Mouse (Mus musculus): Measurements from ENCODE around the gene Tspan33. TPM values are rescaled to one million over a fixed set of nuclear protein-coding genes. Genes with fewer than 3 reads are reported as not detected.
A peak's percentile ranks its signal among the peaks of the same experiment; 100 is the strongest.
"Not testable (repeated sequence)": the region's sequence is repeated elsewhere in the genome, so short reads cannot be mapped to it uniquely, and the experiment has no call there.

Tspan33 gene
- polyA plus RNA-seq, 1 experiment from 2014 or later = 5.2 TPM

DNA sequence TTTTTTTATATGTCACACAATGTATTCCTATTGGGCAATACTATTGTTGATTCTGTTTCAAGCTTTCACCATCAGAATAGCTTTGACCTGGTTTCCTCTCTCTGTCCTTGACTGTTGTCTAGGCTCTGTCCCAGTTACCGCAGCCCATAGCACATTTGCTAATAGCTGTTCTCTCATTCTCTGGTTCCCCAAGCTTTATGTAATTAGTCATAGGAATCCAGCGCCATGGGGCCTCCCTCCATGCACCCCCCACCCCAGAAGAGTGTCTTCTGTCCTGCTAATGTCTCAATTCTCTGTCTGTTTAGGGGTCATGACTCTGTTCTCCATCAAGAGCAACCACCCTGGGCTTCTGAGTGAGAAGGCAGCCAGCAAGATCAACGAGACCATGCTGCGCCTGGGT is 62.5 kb downstream of the Tspan33 start:
- H3K4me2 ChIP-seq = no peak overlapping the region
- no peak overlapping the region for H3K27ac ChIP-seq
- H3K9me3 ChIP-seq = no peaks in the 10 kb centered on the region
- H3K27me3 ChIP-seq = no peaks in the 10 kb centered on the region
- H3K4me1 ChIP-seq (replicated peaks) = no peaks in the 10 kb centered on the region
- no peak overlapping the region for H3K4me3 ChIP-seq (replicated peaks)
- no peak overlapping the region for H3K9ac ChIP-seq (replicated peaks)
- H3K36me3 ChIP-seq = peaks cover 85% of the 10 kb centered on the region
- 93% methylated on average over 4 of the region's 4 CpGs for WGBS
- ATAC-seq (ENCODE audit: insufficient number of reproducible peaks, insufficient read depth, low FRiP score, low TSS enrichment, low read depth) = no peak

- H3K9me3 ChIP-seq = no peaks in the 10 kb centered on the region
- no peak overlapping the region for H3K27ac ChIP-seq
- peaks cover 79% of the 10 kb centered on the region for H3K36me3 ChIP-seq
- 49% methylated on average over 4 of the region's 4 CpGs for WGBS
- H3K4me1 ChIP-seq (replicated peaks) = no peaks in the 10 kb centered on the region
- 0 out of 2 replicates have a peak, but pooled peaks have one; percentile 23 for ATAC-seq (ENCODE audit: insufficient number of reproducible peaks, insufficient read depth, low FRiP score, low TSS enrichment, low read depth)
- no peak overlapping the region for H3K9ac ChIP-seq (replicated peaks)
- no peak overlapping the region for H3K4me2 ChIP-seq
- no peaks in the 10 kb centered on the region for H3K27me3 ChIP-seq
- H3K4me3 ChIP-seq (replicated peaks) = no peak overlapping the region
Measured at GRCm38 (mm10) chr6:29758417-29758816, 64.4 kb downstream of the Tspan33 start.

- Histone ChIP-seq H3K36me3 (peaks cover 72% of the 10 kb centered on the region), H3K27ac (no peak overlapping the region), H3K9me3 (no peaks in the 10 kb centered on the region), H3K9ac (replicated peaks) (no peak overlapping the region), H3K4me2 (no peak overlapping the region), H3K4me1 (replicated peaks) (no peaks in the 10 kb centered on the region), H3K4me3 (replicated peaks) (no peak overlapping the region), H3K27me3 (no peaks in the 10 kb centered on the region)
- WGBS = 88% methylated on average over 13 of the region's 13 CpGs
- ATAC-seq (ENCODE audit: insufficient number of reproducible peaks, insufficient read depth, low FRiP score, low TSS enrichment, low read depth) = no peak
Measured at GRCm38 (mm10) chr6:29759012-29759679, 65.1 kb downstream of the Tspan33 start.

- peaks cover 60% of the 10 kb centered on the region for H3K36me3 ChIP-seq
Measured at GRCm38 (mm10) chr6:29760397-29760796, 66.4 kb downstream of the Tspan33 start.

DNA sequence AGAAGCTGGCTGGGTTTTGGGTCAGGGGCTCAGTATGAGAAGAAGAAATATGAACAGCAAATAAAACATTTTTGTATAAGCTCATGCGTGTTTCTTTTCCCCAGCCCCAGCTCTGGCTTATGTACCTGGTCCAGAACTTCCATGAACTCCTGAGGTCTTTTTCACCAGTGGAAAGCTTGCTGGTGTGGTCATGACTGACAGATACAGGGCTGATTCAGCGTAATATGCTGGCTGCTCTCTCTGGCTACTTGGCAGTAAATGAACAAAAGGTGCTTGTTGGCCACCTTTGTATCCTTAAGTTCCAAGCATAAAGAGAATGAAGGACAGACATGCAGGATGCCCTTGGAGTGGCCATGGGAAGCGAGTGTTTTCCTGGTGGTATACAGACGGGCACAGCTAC is 67.3 kb downstream of the Tspan33 start:
- 84% methylated on average over 4 of the region's 4 CpGs for WGBS
- Histone ChIP-seq H3K27ac (no peak overlapping the region), H3K4me1 (replicated peaks) (no peaks in the 10 kb centered on the region), H3K9ac (replicated peaks) (no peak overlapping the region), H3K27me3 (no peaks in the 10 kb centered on the region), H3K4me3 (replicated peaks) (no peak overlapping the region), H3K36me3 (peaks cover 52% of the 10 kb centered on the region), H3K9me3 (no peaks in the 10 kb centered on the region), H3K4me2 (no peak overlapping the region)
- no peak for ATAC-seq (ENCODE audit: insufficient number of reproducible peaks, insufficient read depth, low FRiP score, low TSS enrichment, low read depth)

More at GRCm38 (mm10) chr6:29760397-29760796, 66.4 kb downstream of the Tspan33 start:
- H3K27ac ChIP-seq; H3K9ac ChIP-seq (replicated peaks); ATAC-seq (ENCODE audit: insufficient number of reproducible peaks, insufficient read depth, low FRiP score, low TSS enrichment, low read depth); H3K9me3 ChIP-seq; H3K4me1 ChIP-seq (replicated peaks); H3K4me2 ChIP-seq; H3K4me3 ChIP-seq (replicated peaks); H3K27me3 ChIP-seq: not testable (repeated sequence)
- 95% methylated on average over 2 of the region's 2 CpGs for WGBS

DNA sequence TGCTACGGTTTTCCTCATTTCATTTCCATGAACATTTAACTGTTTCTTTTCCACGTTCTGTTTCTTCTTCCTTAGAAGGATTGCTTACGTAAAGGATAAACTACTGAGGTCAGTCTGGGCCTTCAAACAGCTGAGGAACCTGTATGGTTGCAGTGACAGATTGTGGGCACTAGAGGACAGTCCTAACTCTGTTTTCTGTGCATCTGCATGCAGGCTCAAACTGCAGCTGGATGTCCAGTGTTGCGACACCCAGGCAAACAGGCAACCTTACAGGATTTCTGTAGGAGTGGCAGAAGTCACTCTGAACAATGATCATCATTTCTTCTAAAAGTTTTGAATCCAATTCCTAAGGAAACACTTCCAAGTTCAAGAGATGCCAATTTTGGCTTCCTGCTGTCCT is 68.5 kb downstream of the Tspan33 start:
- H3K4me2 ChIP-seq = no peak overlapping the region
- H3K4me3 ChIP-seq (replicated peaks) = no peak overlapping the region
- no peak overlapping the region for H3K9ac ChIP-seq (replicated peaks)
- no peaks in the 10 kb centered on the region for H3K4me1 ChIP-seq (replicated peaks)
- H3K9me3 ChIP-seq = no peaks in the 10 kb centered on the region
- H3K27ac ChIP-seq = no peak overlapping the region
- 66% methylated on average over 4 of the region's 4 CpGs for whole genome bisulfite sequencing
- H3K27me3 ChIP-seq = no peaks in the 10 kb centered on the region
- ATAC-seq (ENCODE audit: insufficient number of reproducible peaks, insufficient read depth, low FRiP score, low TSS enrichment, low read depth) = no peak
- H3K36me3 ChIP-seq = peaks cover 40% of the 10 kb centered on the region

DNA sequence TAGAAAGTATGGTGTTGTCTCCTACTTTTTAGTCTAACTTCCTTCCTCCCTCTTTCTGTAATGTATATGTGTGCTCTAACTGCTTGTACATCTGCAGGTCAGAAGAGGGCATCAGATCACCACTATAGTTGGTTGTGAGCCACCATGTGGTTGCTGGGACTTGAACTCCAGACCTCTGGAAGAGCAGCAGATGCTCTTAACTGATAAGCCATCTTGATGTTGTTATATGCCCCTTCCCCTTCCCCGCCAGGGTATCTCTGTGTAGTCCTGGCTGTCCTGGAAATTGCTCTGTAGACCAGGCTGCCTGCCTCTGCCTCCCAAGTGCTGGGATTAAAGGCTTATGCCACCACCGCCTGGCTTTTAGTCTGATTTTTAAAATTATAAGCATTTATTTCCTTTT is 72.9 kb downstream of the Tspan33 start:
- Histone ChIP-seq H3K9ac (replicated peaks) (no peak overlapping the region), H3K36me3 (peaks cover 3% of the 10 kb centered on the region; the same call in 1 of the 2 replicates), H3K9me3 (no peaks in the 10 kb centered on the region), H3K4me3 (replicated peaks) (no peak overlapping the region), H3K27ac (no peak overlapping the region), H3K27me3 (no peaks in the 10 kb centered on the region), H3K4me1 (replicated peaks) (peaks cover 18% of the 10 kb centered on the region; the same call in 1 of the 2 replicates), H3K4me2 (no peak overlapping the region)
- ATAC-seq (ENCODE audit: insufficient number of reproducible peaks, insufficient read depth, low FRiP score, low TSS enrichment, low read depth) = no peak
- WGBS = 89% methylated on average over 2 of the region's 2 CpGs

Other genes with a start within 250 kb of the Tspan33 start
- gene Atp6v1f, start 226.5 kb upstream of the Tspan33 start, polyA plus RNA-seq (2016; fragmentation: Nextera tagmentation; extraction: Ambion mirVana) = 208 and 216 TPM in 2 replicates
- 0.64 TPM in 1 of 2 replicates, not detected in the other for gene Atp6v1fnb, start 222.8 kb upstream of the Tspan33 start, polyA plus RNA-seq (2016; fragmentation: Nextera tagmentation; extraction: Ambion mirVana)
- gene Kcp, start 186.3 kb upstream of the Tspan33 start, polyA plus RNA-seq (2016; fragmentation: Nextera tagmentation; extraction: Ambion mirVana) = 38.7 and 41.6 TPM in 2 replicates
- 1.7 and 2.2 TPM in 2 replicates for gene Irf5, start 167.6 kb upstream of the Tspan33 start, polyA plus RNA-seq (2016; fragmentation: Nextera tagmentation; extraction: Ambion mirVana)
- gene Tnpo3, start 84.3 kb upstream of the Tspan33 start, polyA plus RNA-seq (2016; fragmentation: Nextera tagmentation; extraction: Ambion mirVana) = 106 TPM in 2 replicates
- gene Smo, start 41.3 kb downstream of the Tspan33 start, polyA plus RNA-seq (2016; fragmentation: Nextera tagmentation; extraction: Ambion mirVana) = 58.7 and 71.4 TPM in 2 replicates
- 23.8 and 23.9 TPM in 2 replicates for gene Ahcyl2, start 73.8 kb downstream of the Tspan33 start, polyA plus RNA-seq (2016; fragmentation: Nextera tagmentation; extraction: Ambion mirVana)
- 1.9 and 2.0 TPM in 2 replicates for gene Strip2, start 222.8 kb downstream of the Tspan33 start, polyA plus RNA-seq (2016; fragmentation: Nextera tagmentation; extraction: Ambion mirVana)